Mouse (Mus musculus): ENCODE data around the gene Crybb3. TPM values are rescaled to one million over a fixed set of nuclear protein-coding genes. Genes with fewer than 3 reads are reported as not detected.

Crybb3 gene
- total RNA-seq (2021) = 1 to 10 TPM; 1.3 to 1.7 TPM
- long read RNA-seq, experiment 1, partial matches to known transcripts = 2 of 3 reads
- long read RNA-seq, experiment 1, other reads (novel, unspliced or antisense) = 1 of 3 reads
- long read RNA-seq, experiment 2 = 0 reads

DNA sequence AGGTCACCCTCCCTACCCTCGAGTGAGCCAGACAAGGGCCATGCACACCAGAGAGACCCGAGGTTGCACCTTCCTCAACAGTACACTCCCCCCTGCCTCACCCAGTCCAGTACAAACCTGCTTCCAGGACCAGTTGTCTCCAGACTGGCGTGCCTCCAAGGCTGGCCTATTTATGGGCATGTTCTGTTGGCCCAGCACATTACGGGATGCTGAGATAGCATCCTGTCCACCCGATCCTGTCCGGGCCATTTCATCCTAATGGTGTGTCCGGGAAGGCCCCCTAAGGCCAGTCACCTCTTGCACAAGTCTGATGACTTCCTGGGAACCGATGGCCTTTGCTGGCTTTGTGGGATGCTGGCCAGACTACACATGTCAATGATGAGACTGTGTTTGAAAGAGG lies at the start of gene Crybb3:
Gene Crybb3, minus strand, starts transcription at position 146 of the 400 bp plus-strand sequence.
- intact Hi-C loops (cut with DNase I) = loop anchor here (10.0 kb wide), 1 partner anchor 647 kb away; no protein-coding TSS in a partner anchor
- Histone ChIP-seq H3K27ac (no peak within 1 kb of the TSS), H3K4me3 (no peak within 1 kb of the TSS)
- no peak for TF ChIP-seq CTCF (IDR thresholded peaks at IDR 0.05)
- DNase-seq (ENCODE audit: extremely low spot score in 1 of 2, low spot score in 2 of 2) = no peak

DNA sequence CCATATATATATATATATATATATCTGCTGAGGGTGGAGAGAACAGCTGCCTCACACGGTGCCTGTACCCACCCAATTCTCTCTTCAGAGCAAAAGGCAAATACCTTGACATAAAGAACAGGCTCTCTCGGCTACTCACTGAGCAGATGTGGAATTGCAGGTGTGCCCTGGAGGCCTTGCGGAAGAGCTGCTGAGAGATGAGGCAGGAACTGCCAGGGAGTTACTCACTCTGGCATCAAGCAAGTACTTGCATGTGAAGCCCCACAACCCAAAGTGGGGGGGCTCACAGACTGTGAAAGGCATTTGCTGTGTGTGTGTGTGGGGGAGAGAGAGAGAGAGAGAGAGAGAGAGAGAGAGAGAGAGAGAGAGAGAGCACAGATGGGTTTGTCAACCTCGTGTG lies 47.0 kb upstream of the Crybb3 start:
- intact Hi-C loops (cut with DNase I) = no loop called here
- no peak for DNase-seq (ENCODE audit: extremely low spot score in 1 of 2, low spot score in 2 of 2)
- no peak for TF ChIP-seq CTCF (IDR thresholded peaks at IDR 0.05)
- no peak overlapping the region for H3K4me3 ChIP-seq
- H3K27ac ChIP-seq = no peak overlapping the region

DNA sequence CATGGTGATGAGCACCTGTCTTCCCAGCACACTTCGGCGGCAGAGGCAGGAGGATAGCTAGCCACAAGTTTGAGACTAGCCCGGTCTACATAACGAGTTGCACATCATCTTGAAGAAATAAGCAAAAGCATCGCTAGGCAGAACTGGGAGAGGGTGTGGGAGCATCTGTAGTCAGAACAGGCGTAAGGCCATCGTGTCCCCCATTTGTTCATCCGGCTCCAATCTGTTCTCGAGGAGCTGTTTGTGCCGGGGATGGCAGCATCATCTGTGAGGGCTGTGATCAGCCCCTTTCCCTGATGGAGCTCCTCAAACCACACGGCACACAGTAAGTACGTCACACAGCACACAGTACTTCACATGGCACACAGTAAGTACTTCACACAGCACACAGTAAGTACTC lies 45.1 kb upstream of the Crybb3 start:
- no peak for TF ChIP-seq CTCF (IDR thresholded peaks at IDR 0.05)
- Histone ChIP-seq H3K4me3 (no peak overlapping the region), H3K27ac (no peak overlapping the region)
- DNase-seq (ENCODE audit: extremely low spot score in 1 of 2, low spot score in 2 of 2) = no peak
- intact Hi-C loops (cut with DNase I) = no loop called here

DNA sequence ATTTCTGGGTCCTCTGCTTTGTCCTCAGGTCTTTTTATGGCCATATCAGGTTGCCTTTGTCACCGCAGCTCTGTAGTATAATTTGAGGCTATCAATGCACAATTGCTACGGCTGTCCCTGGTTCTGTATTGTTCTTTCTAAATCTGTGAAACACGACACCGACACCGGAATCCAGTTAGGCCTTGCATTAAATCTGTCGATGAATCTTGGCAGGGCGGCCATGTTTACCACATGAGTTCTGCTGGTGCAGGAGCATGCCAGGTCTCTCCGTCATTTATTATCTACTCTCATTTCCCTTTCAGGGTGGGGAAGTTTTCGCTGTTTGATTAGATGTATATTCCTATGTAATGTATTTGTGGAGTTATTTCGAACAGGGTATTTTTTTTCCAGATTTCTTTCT lies 42.3 kb upstream of the Crybb3 start:
- no peak overlapping the region for H3K4me3 ChIP-seq
- no peak for DNase-seq (ENCODE audit: extremely low spot score in 1 of 2, low spot score in 2 of 2)
- intact Hi-C loops (cut with DNase I) = no loop called here
- no peak for TF ChIP-seq CTCF (IDR thresholded peaks at IDR 0.05)
- H3K27ac ChIP-seq = no peak overlapping the region

DNA sequence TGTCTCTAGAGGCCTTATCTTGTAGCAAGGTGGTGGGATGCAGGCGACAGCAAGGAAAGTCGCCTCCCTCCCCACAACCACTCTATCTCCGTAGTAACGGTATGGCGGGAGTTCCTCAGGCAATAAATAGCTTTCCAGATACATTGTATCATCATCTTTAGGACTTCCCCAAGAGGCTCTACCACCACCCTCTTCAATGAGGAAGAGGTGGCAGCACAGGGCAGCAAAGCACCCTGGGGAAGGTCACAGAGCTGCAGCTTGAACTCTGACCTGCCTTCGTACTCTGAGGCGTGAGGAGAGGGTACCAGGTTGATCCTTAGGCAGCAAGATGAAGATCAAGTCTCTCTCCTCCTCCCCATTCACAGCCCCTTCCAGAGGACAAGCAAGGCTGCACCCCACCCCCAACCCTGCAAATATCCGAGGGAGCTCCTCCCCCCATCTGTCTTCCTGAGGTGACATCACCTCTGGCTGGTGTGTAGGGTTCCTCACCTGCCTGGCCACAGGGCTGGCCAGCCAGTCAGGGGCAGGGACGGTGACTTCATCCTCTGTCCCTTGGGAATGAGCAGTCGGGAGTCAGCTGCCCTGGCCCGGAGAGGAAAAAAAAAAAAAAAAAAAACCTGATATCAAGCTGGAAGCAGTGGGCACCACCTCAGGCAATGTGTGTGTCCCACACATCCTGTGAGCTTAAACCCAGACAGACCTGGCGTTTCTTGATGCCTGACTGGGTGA lies 41.1 kb upstream of the Crybb3 start:
- intact Hi-C loops (cut with DNase I) = no loop called here
- no peak for TF ChIP-seq CTCF (IDR thresholded peaks at IDR 0.05)
- Histone ChIP-seq H3K4me3 (no peak overlapping the region), H3K27ac (peak overlapping the region; percentile 15; the same call in 1 of the 2 replicates)
- DNase-seq (ENCODE audit: extremely low spot score in 1 of 2, low spot score in 2 of 2) = no peak

DNA sequence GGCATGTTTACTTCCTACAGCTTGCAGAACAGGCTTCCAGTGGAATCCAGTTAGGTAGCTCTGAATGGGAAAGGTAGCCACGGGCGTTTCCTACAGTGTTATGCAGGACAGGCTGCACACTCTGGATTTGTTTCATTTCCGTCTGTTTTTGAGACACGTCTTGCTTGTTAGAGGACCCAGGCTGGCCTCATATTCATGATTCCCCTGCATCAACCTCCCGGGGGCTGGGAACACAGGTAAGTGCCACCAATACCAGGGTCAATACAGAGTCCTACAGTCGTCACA lies 40.1 kb upstream of the Crybb3 start:
- intact Hi-C loops (cut with DNase I) = no loop called here
- Histone ChIP-seq H3K27ac (no peak overlapping the region), H3K4me3 (no peak overlapping the region)
- no peak for DNase-seq (ENCODE audit: extremely low spot score in 1 of 2, low spot score in 2 of 2)
- no peak for TF ChIP-seq CTCF (IDR thresholded peaks at IDR 0.05)

DNA sequence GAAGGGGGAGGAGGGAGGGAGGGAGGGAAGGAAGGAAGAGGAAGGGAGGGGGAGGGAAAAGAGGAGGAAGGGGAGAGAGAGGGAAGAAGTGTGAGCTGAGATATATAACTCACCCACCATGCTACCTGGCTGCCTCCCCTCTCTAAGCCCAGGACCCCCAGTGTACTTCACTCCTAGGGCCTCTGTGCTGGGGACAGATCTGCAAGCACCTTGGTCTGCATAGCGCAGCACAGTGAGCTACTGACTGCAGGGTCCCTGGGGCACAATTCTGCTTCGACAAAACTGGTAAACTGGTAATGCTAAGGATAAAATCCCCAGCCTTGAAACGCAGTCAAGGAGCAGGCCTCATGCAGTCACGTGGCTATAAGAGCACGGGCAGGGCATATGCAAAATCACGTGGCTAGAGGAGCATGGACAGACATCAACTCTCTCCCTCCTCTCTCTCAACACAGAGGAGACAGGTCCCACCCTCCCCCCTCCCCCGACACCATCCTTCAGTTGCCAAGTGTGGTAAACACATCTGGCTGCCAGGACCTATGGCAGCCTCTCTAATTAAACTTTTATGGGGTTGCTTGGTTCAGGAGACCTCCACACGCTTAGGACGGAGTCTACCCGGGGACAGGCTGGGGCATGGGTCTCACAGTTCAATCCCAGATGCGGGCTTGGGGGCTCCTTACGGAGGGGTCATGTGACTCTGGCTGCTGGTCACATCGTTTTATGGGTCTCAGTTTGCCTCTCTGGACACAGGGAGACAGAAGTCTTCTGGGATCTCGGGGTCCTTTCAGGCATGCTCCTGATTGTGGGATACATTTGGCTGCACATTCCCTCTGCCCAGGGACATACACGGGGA lies 39.6 kb upstream of the Crybb3 start:
- intact Hi-C loops (cut with DNase I) = loop anchor here (1.0 kb wide), 1 partner anchor 16 kb away; no protein-coding TSS in a partner anchor
- H3K4me3 ChIP-seq = no peak overlapping the region

DNA sequence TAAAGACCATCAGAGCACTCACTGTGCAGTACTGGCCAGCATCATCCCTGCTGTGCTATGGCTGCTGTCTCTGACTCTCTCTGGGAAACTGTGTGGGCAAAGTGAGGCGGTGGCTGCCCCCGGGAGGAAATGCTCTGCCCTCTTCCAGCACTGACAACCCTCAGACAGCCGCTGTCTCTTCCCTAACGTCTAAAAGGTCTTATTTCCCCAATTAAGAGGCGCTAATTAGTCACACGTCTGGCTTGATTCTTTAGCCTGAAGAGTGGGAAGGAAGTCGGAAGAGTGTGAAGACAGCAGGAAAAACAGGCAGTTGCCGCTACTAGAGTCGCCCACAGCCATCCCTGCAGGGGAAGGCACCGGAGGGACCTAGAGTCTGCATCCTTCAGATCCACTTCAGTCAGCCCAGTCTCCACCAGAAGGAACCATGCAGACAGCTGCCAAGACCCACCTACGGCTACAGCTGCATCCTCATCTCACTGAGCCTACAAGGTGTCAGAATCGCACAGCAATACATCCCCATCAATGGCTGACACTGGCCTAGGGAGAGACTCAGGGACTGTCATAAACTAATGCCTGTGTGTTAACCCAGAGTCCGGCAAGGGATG lies 38.6 kb upstream of the Crybb3 start:
- TF ChIP-seq CTCF (IDR thresholded peaks at IDR 0.05) = no peak
- H3K27ac ChIP-seq = peak overlapping the region; percentile 9
- intact Hi-C loops (cut with DNase I) = loop anchor here (1.0 kb wide), 1 partner anchor 17 kb away; no protein-coding TSS in a partner anchor
- peak; percentile 61 to 72 for DNase-seq (ENCODE audit: extremely low spot score in 1 of 2, low spot score in 2 of 2)
- no peak overlapping the region for H3K4me3 ChIP-seq

More for the DNA sequence above, 39.6 kb upstream of the Crybb3 start:
- TF ChIP-seq CTCF (IDR thresholded peaks at IDR 0.05) = no peak
- no peak overlapping the region for H3K27ac ChIP-seq
- DNase-seq (ENCODE audit: extremely low spot score in 1 of 2, low spot score in 2 of 2) = no peak

DNA sequence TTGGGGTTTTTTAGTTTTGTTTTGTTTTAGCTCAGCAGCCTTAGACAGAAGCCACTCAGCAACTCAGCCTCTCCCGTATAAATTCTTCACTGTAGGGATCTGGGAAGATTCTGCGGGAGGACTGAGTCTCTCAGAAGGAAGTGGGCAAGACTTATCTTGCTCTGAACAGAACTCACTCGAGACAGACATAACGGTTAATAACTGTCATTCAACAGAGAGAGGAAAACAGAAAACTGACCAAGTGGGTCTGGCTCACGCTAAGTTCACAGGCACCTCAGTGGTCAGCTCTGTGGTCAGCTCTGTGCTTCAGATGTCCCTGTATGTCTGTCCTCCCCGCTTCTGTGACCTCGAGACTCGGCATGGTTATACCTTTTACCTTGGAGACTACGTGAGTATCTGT lies 37.9 kb upstream of the Crybb3 start:
- TF ChIP-seq CTCF (IDR thresholded peaks at IDR 0.05) = no peak
- intact Hi-C loops (cut with DNase I) = no loop called here
- no peak for DNase-seq (ENCODE audit: extremely low spot score in 1 of 2, low spot score in 2 of 2)
- H3K4me3 ChIP-seq = no peak overlapping the region
- peak overlapping the region; percentile 9 for H3K27ac ChIP-seq

DNA sequence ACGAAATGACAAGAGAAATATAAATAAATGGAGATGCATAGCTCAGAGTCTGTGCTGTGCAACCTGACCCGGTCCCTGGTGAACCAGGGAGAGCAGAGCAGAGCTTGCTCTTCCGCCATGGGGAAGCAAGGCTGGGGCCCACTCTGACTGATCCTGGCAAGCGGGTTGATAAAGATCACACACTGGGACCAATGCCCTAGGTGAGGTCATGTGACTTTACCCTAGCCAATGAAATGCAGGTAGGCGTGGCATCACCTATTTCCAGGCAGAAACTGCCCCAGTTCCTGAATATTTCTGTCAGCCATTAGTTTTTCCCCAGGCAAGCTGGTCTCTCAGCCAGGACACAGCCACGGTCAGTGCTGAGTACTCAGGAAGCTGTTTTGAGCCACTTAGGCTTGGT lies 37.3 kb upstream of the Crybb3 start:
- intact Hi-C loops (cut with DNase I) = no loop called here

DNA sequence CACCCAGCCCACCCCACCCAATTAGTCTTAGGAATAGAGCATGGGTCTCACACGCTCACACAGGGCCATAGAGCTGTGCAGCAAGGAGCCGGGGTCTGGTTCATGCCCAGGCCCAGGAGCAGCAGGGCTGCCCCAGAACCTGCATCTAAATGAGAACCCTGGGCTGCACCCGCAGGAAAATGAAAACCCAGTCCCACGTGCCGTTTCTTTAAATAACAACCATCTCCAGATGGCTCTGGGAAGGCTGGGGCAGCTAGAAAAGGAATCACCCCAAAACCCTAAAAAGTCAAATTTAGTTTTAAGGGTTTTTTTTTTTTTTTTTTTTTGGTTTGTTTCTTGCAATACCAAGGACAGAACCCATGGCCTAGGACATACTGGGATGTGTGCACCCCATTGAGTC lies 36.0 kb upstream of the Crybb3 start:
- H3K4me3 ChIP-seq = no peak overlapping the region
- H3K27ac ChIP-seq = peak overlapping the region; percentile 13; the same call in 1 of the 2 replicates
- intact Hi-C loops (cut with DNase I) = no loop called here
- TF ChIP-seq CTCF (IDR thresholded peaks at IDR 0.05) = no peak
- no peak for DNase-seq (ENCODE audit: extremely low spot score in 1 of 2, low spot score in 2 of 2)

More for the DNA sequence above, 37.3 kb upstream of the Crybb3 start:
- Histone ChIP-seq H3K27ac (no peak overlapping the region), H3K4me3 (no peak overlapping the region)
- TF ChIP-seq CTCF (IDR thresholded peaks at IDR 0.05) = no peak
- DNase-seq (ENCODE audit: extremely low spot score in 1 of 2, low spot score in 2 of 2) = no peak

DNA sequence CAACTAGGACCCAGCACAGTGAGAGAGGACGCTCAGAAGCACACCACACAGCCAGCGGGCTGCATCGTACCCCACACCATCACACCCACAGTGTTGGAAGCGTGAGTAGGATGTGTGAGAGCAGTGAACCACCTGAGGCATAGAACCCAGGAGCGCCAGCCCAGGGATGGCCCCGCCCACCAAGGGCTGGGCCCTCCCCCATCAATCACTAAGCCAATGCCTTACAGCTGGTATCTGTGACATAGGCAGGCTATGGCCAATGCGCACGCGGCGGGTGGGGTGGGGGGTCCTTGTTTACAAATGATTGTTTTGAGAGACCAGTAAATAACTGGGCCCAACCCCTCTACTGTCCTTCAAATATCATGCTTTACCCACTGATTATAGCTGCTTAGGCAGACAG lies 34.5 kb upstream of the Crybb3 start:
- intact Hi-C loops (cut with DNase I) = no loop called here

More for the DNA sequence above, 34.5 kb upstream of the Crybb3 start:
- H3K4me3 ChIP-seq = no peak overlapping the region
- no peak for DNase-seq (ENCODE audit: extremely low spot score in 1 of 2, low spot score in 2 of 2)
- H3K27ac ChIP-seq = no peak overlapping the region
- TF ChIP-seq CTCF (IDR thresholded peaks at IDR 0.05) = no peak
